ENCODE assay signal across 8 mouse cellular contexts in the genomic region with DNA sequence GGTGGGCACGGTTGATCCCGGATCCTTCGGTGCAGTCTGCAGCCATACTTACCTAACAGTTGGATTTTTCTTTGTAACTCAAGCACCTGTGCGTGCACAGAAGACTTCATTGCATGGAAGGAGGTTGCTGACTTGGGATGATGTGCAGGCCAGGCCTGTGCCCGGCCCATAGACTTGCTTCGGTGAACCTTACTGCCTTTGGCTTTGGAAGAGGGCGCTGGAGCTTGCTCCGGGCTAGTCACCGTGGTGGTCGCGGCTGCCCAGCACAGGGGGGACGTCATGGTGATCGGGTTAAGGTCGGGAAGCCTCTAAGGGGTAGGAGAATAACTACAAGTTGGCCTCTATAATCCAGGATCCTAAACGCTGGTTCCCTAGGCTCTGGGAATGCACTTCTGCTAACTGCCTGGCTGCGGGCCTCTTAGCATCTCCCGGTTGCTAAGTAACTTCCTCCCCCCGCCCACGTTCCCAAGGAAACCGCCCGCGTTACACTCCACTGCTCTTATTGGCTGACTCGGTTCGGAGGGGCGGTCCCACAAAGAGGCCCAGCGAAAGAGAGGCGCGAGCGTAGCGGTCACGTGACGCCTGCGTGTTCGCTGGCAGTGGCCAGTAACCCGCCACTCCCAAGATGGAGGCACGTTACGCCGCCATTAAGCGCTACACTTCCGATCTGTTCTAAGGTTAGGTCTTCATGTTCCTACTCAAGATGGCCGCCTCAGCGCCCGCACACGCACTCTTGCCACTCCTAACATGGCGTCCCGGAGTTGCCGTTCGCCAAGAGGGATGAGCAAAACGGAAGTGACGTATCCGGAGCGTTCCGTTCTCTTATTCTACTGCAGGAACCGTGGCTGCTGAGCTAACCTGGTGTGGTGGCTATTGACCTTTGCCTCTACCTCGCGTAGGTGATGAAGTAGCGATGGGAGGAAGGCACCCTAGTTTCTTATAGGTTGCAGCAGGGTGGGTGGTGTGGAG. TPM values are rescaled to one million over a fixed set of nuclear protein-coding genes. Genes with fewer than 3 reads are reported as not detected.
DNase-seq lines count a peak whose midpoint lies in the region; ATAC-seq and TF ChIP-seq lines count a peak whose summit lies in the region.

TSS of gene Ccdc151 (minus strand) at position 441 of the 969 bp plus-strand sequence.
TSS of gene Prkcsh (plus strand) at position 613 of the 969 bp plus-strand sequence.

- 6% methylated on average over 57 of the region's 57 CpGs for WGBS in embryonic facial prominence, embryonic 13.5 days
- WGBS in kidney, adult 2 months = 6% methylated on average over 57 of the region's 57 CpGs
- WGBS in limb, embryonic 12.5 days = 6% methylated on average over 57 of the region's 57 CpGs
- WGBS in midbrain, embryonic 15.5 days = 4% methylated on average over 57 of the region's 57 CpGs
- WGBS in spleen, adult 2 months = 8% methylated on average over 57 of the region's 57 CpGs

- H3K4me1 ChIP-seq in embryonic facial prominence, embryonic 13.5 days = peaks cover 23% of the 10 kb centered on the region
- peaks cover 5% of the 10 kb centered on the region for H3K4me1 ChIP-seq in kidney, adult 2 months (ENCODE audit: control insufficient read depth, insufficient read depth, low read length)
- peaks cover 25% of the 10 kb centered on the region for H3K4me1 ChIP-seq in limb, embryonic 12.5 days (replicated peaks)
- H3K4me1 ChIP-seq in midbrain, embryonic 15.5 days = peaks cover 41% of the 10 kb centered on the region
- peaks cover 6% of the 10 kb centered on the region; the same call in 1 of the 2 replicates for H3K4me1 ChIP-seq in spleen, adult 2 months (ENCODE audit: control insufficient read depth, insufficient read depth, insufficient read length)

- peak within 1 kb of the TSS; percentile 60 for H3K27ac ChIP-seq in embryonic facial prominence, embryonic 13.5 days
- H3K27ac ChIP-seq in kidney, adult 2 months (ENCODE audit: insufficient read depth, low read depth, low read length) = peak within 1 kb of the TSS; percentile 19; the same call in 1 of the 2 replicates
- H3K27ac ChIP-seq in limb, embryonic 12.5 days = peak within 1 kb of the TSS; percentile 53
- peak within 1 kb of the TSS; percentile 80 for H3K27ac ChIP-seq in midbrain, embryonic 15.5 days
- H3K27ac ChIP-seq in spleen, adult 2 months (ENCODE audit: insufficient read depth, low read length) = peak within 1 kb of the TSS; percentile 57; the same call in 1 of the 2 replicates

- H3K9ac ChIP-seq in embryonic facial prominence, embryonic 13.5 days = peak within 1 kb of the TSS; percentile 75
- H3K9ac ChIP-seq in limb, embryonic 12.5 days (replicated peaks) = peak within 1 kb of the TSS; percentile 66
- H3K9ac ChIP-seq in midbrain, embryonic 15.5 days = peak within 1 kb of the TSS; percentile 68

- ATAC-seq in embryonic facial prominence, embryonic 13.5 days (ENCODE audit: insufficient number of reproducible peaks, insufficient read depth, low FRiP score, low TSS enrichment, low read depth) = peak; percentile 99
- peak; percentile 99 for ATAC-seq in limb, embryonic 12.5 days (ENCODE audit: insufficient number of reproducible peaks, insufficient read depth, low FRiP score, low TSS enrichment, low read depth)
- ATAC-seq in midbrain, embryonic 15.5 days (replicated peaks) = peak; percentile 99

- H3K27me3 ChIP-seq in embryonic facial prominence, embryonic 13.5 days = no peaks in the 10 kb centered on the region
- no peaks in the 10 kb centered on the region for H3K27me3 ChIP-seq in kidney, adult 2 months (replicated peaks; ENCODE audit: control insufficient read depth, insufficient read depth, low read length)
- H3K27me3 ChIP-seq in limb, embryonic 12.5 days = no peaks in the 10 kb centered on the region; the same call in 1 of the 2 replicates
- no peaks in the 10 kb centered on the region for H3K27me3 ChIP-seq in midbrain, embryonic 15.5 days (replicated peaks)
- H3K27me3 ChIP-seq in spleen, adult 2 months (ENCODE audit: control insufficient read depth, insufficient read depth, low read length) = no peaks in the 10 kb centered on the region

- H3K4me2 ChIP-seq in embryonic facial prominence, embryonic 13.5 days = peak within 1 kb of the TSS; percentile 81
- H3K4me2 ChIP-seq in limb, embryonic 12.5 days = peak within 1 kb of the TSS; percentile 85
- peak within 1 kb of the TSS; percentile 90 for H3K4me2 ChIP-seq in midbrain, embryonic 15.5 days

- no peak for TF ChIP-seq CTCF in kidney, adult 2 months (conservative IDR thresholded peaks at IDR 0.05; ENCODE audit: insufficient read depth, insufficient read length, low read depth, low read length)
- no peak for TF ChIP-seq CTCF in spleen, adult 2 months (IDR thresholded peaks at IDR 0.05; ENCODE audit: extremely low read depth, insufficient read depth, insufficient read length, insufficient replicate concordance)

- H3K36me3 ChIP-seq in embryonic facial prominence, embryonic 13.5 days = peaks cover 37% of the 10 kb centered on the region
- H3K36me3 ChIP-seq in kidney, adult 2 months (ENCODE audit: control insufficient read depth, insufficient read depth, low read length) = no peaks in the 10 kb centered on the region
- peaks cover 37% of the 10 kb centered on the region for H3K36me3 ChIP-seq in limb, embryonic 12.5 days
- peaks cover 6% of the 10 kb centered on the region; the same call in 1 of the 2 replicates for H3K36me3 ChIP-seq in midbrain, embryonic 15.5 days (replicated peaks)
- peaks cover 7% of the 10 kb centered on the region for H3K36me3 ChIP-seq in spleen, adult 2 months (ENCODE audit: control insufficient read depth, insufficient read depth, low read length)

- peak within 1 kb of the TSS; percentile 76 for H3K4me3 ChIP-seq in embryonic facial prominence, embryonic 13.5 days
- H3K4me3 ChIP-seq in kidney, adult 2 months (ENCODE audit: insufficient read depth, low read depth, low read length) = peak within 1 kb of the TSS; percentile 80
- peak within 1 kb of the TSS; percentile 61 for H3K4me3 ChIP-seq in limb, embryonic 12.5 days (replicated peaks)
- peak within 1 kb of the TSS; percentile 77 for H3K4me3 ChIP-seq in midbrain, embryonic 15.5 days
- H3K4me3 ChIP-seq in spleen, adult 2 months (ENCODE audit: extremely low read depth, insufficient read depth, insufficient read length) = peak within 1 kb of the TSS; percentile 75

- no peaks in the 10 kb centered on the region for H3K9me3 ChIP-seq in embryonic facial prominence, embryonic 13.5 days
- no peaks in the 10 kb centered on the region for H3K9me3 ChIP-seq in limb, embryonic 12.5 days
- no peaks in the 10 kb centered on the region for H3K9me3 ChIP-seq in midbrain, embryonic 15.5 days

- peak; percentile 99 for DNase-seq in 3134 (ENCODE audit: extremely low read depth, insufficient read length, low spot score)
- DNase-seq in adrenal gland, postnatal 36 days = peak; percentile 99
- peak; percentile 99 to 100 for DNase-seq in heart, adult 18-20 months
- DNase-seq in kidney, adult 2 months = peak; percentile 100
- peak; percentile 99 for DNase-seq in spleen, adult 2 months (ENCODE audit: low read depth in 1 of 2, low spot score in 2 of 2)

- TF ChIP-seq POLR2A in kidney, adult 2 months (IDR thresholded peaks at IDR 0.05; ENCODE audit: low read depth, low read length) = no peak
- TF ChIP-seq POLR2A in spleen, adult 2 months (IDR thresholded peaks at IDR 0.05; ENCODE audit: low read depth, low read length) = peak; percentile 59

RNA-seq across cellular contexts. Expression of gene Ccdc151, which starts in this region (rescaled TPM):
- total RNA-seq in adrenal gland, postnatal 36 days (2021) = 1 to 10 TPM in 1 of 2 experiments, under 1 TPM in 1; 0.30 to 1.6 TPM
- 1.2 and 1.8 TPM in 2 replicates for polyA plus RNA-seq in embryonic facial prominence, embryonic 13.5 days (2015; fragmentation: Nextera tagmentation; extraction: Ambion mirVana)
- total RNA-seq in heart, adult 18-20 months (2021) = under 1 TPM in 1 of 2 experiments, not detected in 1; 0.31 TPM
- polyA plus RNA-seq in kidney, adult 2 months (2012; rRNA removed) = 2.5 and 2.9 TPM in 2 replicates
- polyA plus RNA-seq in limb, embryonic 12.5 days (2016; fragmentation: Nextera tagmentation; extraction: Ambion mirVana) = 1.9 TPM in 2 replicates
- 4.8 and 6.4 TPM in 2 replicates for polyA plus RNA-seq in midbrain, embryonic 15.5 days (2015; fragmentation: Nextera tagmentation; extraction: Ambion mirVana)
- polyA plus RNA-seq in spleen, adult 2 months (2012; rRNA removed) = 0.12 TPM in 1 of 2 replicates, not detected in the other

RNA-seq across cellular contexts. Expression of gene Prkcsh, which starts in this region (rescaled TPM):
- 100 to 1,000 TPM; 159 to 169 TPM for total RNA-seq in adrenal gland, postnatal 36 days (2021)
- polyA plus RNA-seq in embryonic facial prominence, embryonic 13.5 days (2015; fragmentation: Nextera tagmentation; extraction: Ambion mirVana) = 120 and 125 TPM in 2 replicates
- 10 to 100 TPM; 58.7 to 64.6 TPM for total RNA-seq in heart, adult 18-20 months (2021)
- 94.9 and 103 TPM in 2 replicates for polyA plus RNA-seq in kidney, adult 2 months (2012; rRNA removed)
- 108 TPM in 2 replicates for polyA plus RNA-seq in limb, embryonic 12.5 days (2016; fragmentation: Nextera tagmentation; extraction: Ambion mirVana)
- 94.6 and 103 TPM in 2 replicates for polyA plus RNA-seq in midbrain, embryonic 15.5 days (2015; fragmentation: Nextera tagmentation; extraction: Ambion mirVana)
- 47.4 and 48.7 TPM in 2 replicates for polyA plus RNA-seq in spleen, adult 2 months (2012; rRNA removed)

Comparison
In these comparisons a context has a peak if more than half of its experiments do, and no peak if none do; other contexts are left out.
1. Peak in every context shown above with its lines: DNase-seq, ATAC-seq, H3K4me3 ChIP-seq and H3K27ac ChIP-seq.
2. H3K27ac ChIP-seq: peak in every context shown above with its lines; median percentile 80 in midbrain, embryonic 15.5 days; 60 in embryonic facial prominence, embryonic 13.5 days; 57 in spleen, adult 2 months; 53 in limb, embryonic 12.5 days; 19 in kidney, adult 2 months.